Mouse (Mus musculus): ENCODE measurements around the gene Uts2b.
"Not testable (repeated sequence)": the region's sequence is repeated elsewhere in the genome, so short reads cannot be mapped to it uniquely, and the experiment has no call there.

Uts2b gene

GRCm38 (mm10) chr16:27375318-27375717 lies 5.3 kb upstream of the Uts2b start:
- ATAC-seq (ENCODE audit: low TSS enrichment) = no peak

GRCm38 (mm10) chr16:27374139-27374538 lies 4.1 kb upstream of the Uts2b start:
- ATAC-seq (ENCODE audit: low TSS enrichment) = no peak

- no peak for ATAC-seq (ENCODE audit: low TSS enrichment)
These were observed 661 bp upstream of the Uts2b start for GRCm38 (mm10) chr16:27370700-27371099.

GRCm38 (mm10) chr16:27360059-27360458 lies 10.0 kb downstream of the Uts2b start:
- ATAC-seq (ENCODE audit: low TSS enrichment) = no peak

GRCm38 (mm10) chr16:27354464-27354863 lies 15.6 kb downstream of the Uts2b start:
- no peak for ATAC-seq (ENCODE audit: low TSS enrichment)

GRCm38 (mm10) chr16:27349878-27350532 lies 20.0 kb downstream of the Uts2b start:
- no peak for ATAC-seq (ENCODE audit: low TSS enrichment)

GRCm38 (mm10) chr16:27349235-27349634 lies 20.8 kb downstream of the Uts2b start:
- ATAC-seq (ENCODE audit: low TSS enrichment) = no peak

- no peak for ATAC-seq (ENCODE audit: low TSS enrichment)
These were observed 21.7 kb downstream of the Uts2b start for GRCm38 (mm10) chr16:27348359-27348758.

- ATAC-seq (ENCODE audit: low TSS enrichment) = no peak
These were observed 22.5 kb downstream of the Uts2b start for GRCm38 (mm10) chr16:27347521-27347920.

- ATAC-seq (ENCODE audit: low TSS enrichment) = no peak
These were observed 43.6 kb downstream of the Uts2b start for GRCm38 (mm10) chr16:27326463-27326862.

GRCm38 (mm10) chr16:27322047-27322446 lies 48.0 kb downstream of the Uts2b start:
- no peak for ATAC-seq (ENCODE audit: low TSS enrichment)

- ATAC-seq (ENCODE audit: low TSS enrichment) = no peak
These were observed 50.9 kb downstream of the Uts2b start for GRCm38 (mm10) chr16:27319099-27319498.

- not testable (repeated sequence) for ATAC-seq (ENCODE audit: low TSS enrichment)
These were observed 62.9 kb downstream of the Uts2b start, which contains the start of gene Ostn for GRCm38 (mm10) chr16:27307189-27307588. TSS of gene Ostn (plus strand) at chr16:27307489.
